Mouse (Mus musculus): ENCODE measurements around the gene Dnah2.

Dnah2 gene

GRCm38 (mm10) chr11:69410045-69410309 lies 138.9 kb downstream of the Dnah2 start:
- in situ Hi-C loops (cut with MboI, MseI) = loop anchor here (5.0 to 25.0 kb wide), 3 partner anchors 612 to 1252 kb away; partner anchors contain the start of genes Eno3, Pfn1 and Spag7

- in situ Hi-C loops (cut with MboI, MseI) = loop anchor here (5.0 to 25.0 kb wide), 4 partner anchors 485 to 1253 kb away; partner anchors contain the start of genes Acap1, Eno3, Pfn1 and Spag7
Observed at GRCm38 (mm10) chr11:69409378-69410044, 139.4 kb downstream of the Dnah2 start.

- in situ Hi-C loops (cut with MboI, MseI) = loop anchor here (10.0 to 25.0 kb wide), 3 partner anchors 486 to 1254 kb away; partner anchors contain the start of genes Acap1, Eno3, Pfn1 and Spag7
Observed at GRCm38 (mm10) chr11:69408541-69409377, 140.2 kb downstream of the Dnah2 start.

GRCm38 (mm10) chr11:69407724-69408004 lies 141.2 kb downstream of the Dnah2 start:
- in situ Hi-C loops (cut with MboI, MseI) = loop anchor here (10.0 to 25.0 kb wide), 3 partner anchors 487 to 1255 kb away; partner anchors contain the start of genes Acap1, Eno3, Pfn1 and Spag7

GRCm38 (mm10) chr11:69406867-69407723 lies 141.8 kb downstream of the Dnah2 start:
- in situ Hi-C loops (cut with MboI, MseI) = loop anchor here (10.0 to 25.0 kb wide), 3 partner anchors 488 to 1255 kb away; partner anchors contain the start of genes Acap1, Eno3, Pfn1 and Spag7

GRCm38 (mm10) chr11:69406282-69406681 lies 142.6 kb downstream of the Dnah2 start:
- in situ Hi-C loops (cut with MboI, MseI) = loop anchor here (10.0 to 25.0 kb wide), 3 partner anchors 489 to 1256 kb away; partner anchors contain the start of genes Acap1, Eno3, Pfn1 and Spag7

GRCm38 (mm10) chr11:69405397-69406200 lies 143.3 kb downstream of the Dnah2 start:
- in situ Hi-C loops (cut with MboI, MseI) = loop anchor here (10.0 to 25.0 kb wide), 3 partner anchors 489 to 1257 kb away; partner anchors contain the start of genes Acap1, Eno3, Pfn1 and Spag7

GRCm38 (mm10) chr11:69404595-69405396 lies 144.1 kb downstream of the Dnah2 start:
- in situ Hi-C loops (cut with MboI, MseI) = loop anchor here (5.0 to 25.0 kb wide), 4 partner anchors 113 to 1258 kb away; partner anchors contain the start of genes Acap1, Eno3, Pfn1 and Spag7

- in situ Hi-C loops (cut with MboI, MseI) = loop anchor here (5.0 to 25.0 kb wide), 4 partner anchors 113 to 1258 kb away; partner anchors contain the start of genes Acap1, Eno3, Pfn1 and Spag7
Observed at GRCm38 (mm10) chr11:69403691-69404594, 145.0 kb downstream of the Dnah2 start.

GRCm38 (mm10) chr11:69401987-69402386 lies 146.9 kb downstream of the Dnah2 start:
- in situ Hi-C loops (cut with MboI, MseI) = loop anchor here (5.0 to 25.0 kb wide), 4 partner anchors 115 to 1260 kb away; partner anchors contain the start of genes Acap1, Eno3, Pfn1 and Spag7

GRCm38 (mm10) chr11:69401210-69401637 lies 147.7 kb downstream of the Dnah2 start:
- in situ Hi-C loops (cut with MboI, MseI) = loop anchor here (5.0 to 25.0 kb wide), 4 partner anchors 116 to 1261 kb away; partner anchors contain the start of genes Acap1, Eno3, Pfn1 and Spag7

- in situ Hi-C loops (cut with MboI, MseI) = loop anchor here (5.0 to 25.0 kb wide), 4 partner anchors 117 to 1262 kb away; partner anchors contain the start of genes Acap1, Eno3, Pfn1 and Spag7
Observed at GRCm38 (mm10) chr11:69400083-69400850, 148.6 kb downstream of the Dnah2 start.

- in situ Hi-C loops (cut with MboI, MseI) = loop anchor here (5.0 to 25.0 kb wide), 4 partner anchors 118 to 1263 kb away; partner anchors contain the start of genes Acap1, Eno3, Pfn1 and Spag7
Observed at GRCm38 (mm10) chr11:69399201-69400082, 149.5 kb downstream of the Dnah2 start.

GRCm38 (mm10) chr11:69398486-69399200 lies 150.3 kb downstream of the Dnah2 start:
- in situ Hi-C loops (cut with MboI, MseI) = no loop called here

- in situ Hi-C loops (cut with MboI, MseI) = no loop called here
Observed at GRCm38 (mm10) chr11:69398059-69398458, 150.9 kb downstream of the Dnah2 start, which contains the start of gene Tmem88. Gene Tmem88, minus strand, starts transcription at chr11:69398234.

All from regulatory T cell (primary cell).